Mouse (Mus musculus) forebrain, embryonic 10.5 days (tissue): ENCODE measurements around the gene Poc5. TPM values are rescaled to one million over a fixed set of nuclear protein-coding genes. Genes with fewer than 3 reads are reported as not detected.

Experiments used
- DNase-seq: peaks from one replicate; pipeline ENCODE4 v3.0.0-alpha.2; 2017; ENCODE audit warnings: low spot score; ENCODE audit errors: extremely low spot score
- H3K27ac ChIP-seq: fragments of 300-500 bp; sonication (generic); 2 replicates; pipeline ENCODE4 v1.5.1; 2016; ENCODE audit warnings: mild to moderate bottlenecking
- H3K27me3 ChIP-seq: fragments of 300-500 bp; sonication (generic); 2 replicates; pipeline ENCODE4 v1.6.1; 2016; ENCODE audit warnings: mild to moderate bottlenecking; ENCODE audit not compliant: poor library complexity, severe bottlenecking
- H3K36me3 ChIP-seq: fragments of 300-500 bp; sonication (generic); replicated peaks from 2 replicates; pipeline ENCODE4 v1.6.1; 2016; ENCODE audit warnings: mild to moderate bottlenecking, moderate library complexity
- H3K4me1 ChIP-seq: fragments of 300-500 bp; sonication (generic); 2 replicates; pipeline ENCODE4 v1.6.1; 2016
- H3K4me3 ChIP-seq: fragments of 300-500 bp; sonication (generic); 2 replicates; pipeline ENCODE4 v1.5.1; 2016; ENCODE audit warnings: mild to moderate bottlenecking, moderate library complexity
- H3K9me3 ChIP-seq: fragments of 300-500 bp; sonication (generic); 2 replicates; pipeline ENCODE4 v1.6.1; 2016; ENCODE audit warnings: mild to moderate bottlenecking, moderate library complexity
- WGBS: fragments of 180-500 bp; shearing (Covaris S2); methylation state at CpG from one replicate; pipeline ENCODE4 v1.1.7; 2016; 5-methylcytosine and 5-hydroxymethylcytosine counted together
- microRNA-seq: library from miRNA; unstranded; fragments of <30 nt; microRNA quantifications from one replicate; pipeline ENCODE4, GENCODE M21; 2017
- polyA plus RNA-seq: library from polyadenylated mRNA; unstranded; fragments of >200 nt; fragmentation: Nextera tagmentation; extraction: Ambion mirVana; gene quantifications from 2 replicates; pipeline ENCODE4 v1.2.1, GENCODE M21; 2016

The Poc5 gene
- polyA plus RNA-seq, 1 experiment from 2014 or later = 19.6 TPM

DNA sequence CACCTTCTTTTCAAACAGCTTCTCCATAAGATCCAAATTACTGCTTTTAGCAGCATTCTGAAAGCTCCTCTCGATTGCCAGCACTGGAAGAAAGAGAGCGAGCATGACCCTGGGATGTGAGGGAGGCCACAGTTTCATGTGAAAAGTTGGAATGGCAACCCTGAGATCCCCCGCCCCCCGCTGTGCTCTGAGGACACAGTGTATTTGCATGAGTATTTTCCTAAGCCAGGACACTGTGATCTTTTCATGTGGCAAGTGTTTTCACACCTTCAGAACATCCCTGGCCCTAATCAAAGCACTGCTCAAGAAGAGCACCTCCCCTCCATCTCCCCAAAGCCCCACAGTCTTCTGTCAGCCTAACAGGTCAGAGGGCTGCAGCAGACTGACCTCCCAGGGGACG, 77.2 kb downstream of the Poc5 start:
- no peak for DNase-seq
- WGBS = 68% methylated on average over 5 of the region's 5 CpGs

More for the DNA sequence above, 77.2 kb downstream of the Poc5 start:
- Histone ChIP-seq H3K27me3 (no peaks in the 10 kb centered on the region), H3K9me3 (no peaks in the 10 kb centered on the region), H3K4me1 (no peaks in the 10 kb centered on the region), H3K27ac (no peak overlapping the region), H3K36me3 (no peaks in the 10 kb centered on the region), H3K4me3 (no peak overlapping the region)

Small RNAs within 50 kb of the gene (microRNA-seq; reads per million reads assigned to microRNA genes)
- not detected for gene Gm25213

Other genes with a start within 250 kb of the Poc5 start
- not detected in 2 replicates for gene Ankdd1b, start 82.9 kb downstream of the Poc5 start, polyA plus RNA-seq
- gene Gm17622, start 102.4 kb downstream of the Poc5 start, polyA plus RNA-seq = not detected in 2 replicates
- 9.0 and 9.3 TPM in 2 replicates for gene Polk, start 154.3 kb downstream of the Poc5 start, polyA plus RNA-seq
- gene Col4a3bp, start 154.3 kb downstream of the Poc5 start, polyA plus RNA-seq = 5.8 and 6.4 TPM in 2 replicates